Mouse (Mus musculus): ENCODE measurements at regions not wholly inside any gene's neighbourhood (a gene's known extent, or its start where the extent isn't known, plus 50 kb on each side); places are given as distances from the start of the nearest gene placed in this dataset.

DNA sequence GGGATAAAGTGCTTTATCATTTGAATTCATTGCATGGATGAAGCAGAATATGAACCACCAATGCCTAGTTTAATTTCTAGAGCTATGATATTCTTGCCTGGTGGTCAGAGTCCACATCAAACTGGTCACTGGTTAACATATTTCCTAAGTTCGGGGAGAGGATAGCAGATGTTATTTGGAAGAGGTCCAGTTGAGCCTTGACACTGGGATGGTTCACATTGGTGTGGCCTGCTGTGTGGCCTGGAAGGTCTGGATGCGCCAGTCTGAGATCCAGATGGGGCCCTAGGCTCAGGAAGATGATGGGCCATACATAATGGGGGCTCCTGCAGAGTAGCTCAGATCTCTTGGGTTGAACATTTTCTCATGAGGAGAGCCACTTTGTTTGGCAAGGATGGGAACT is 127.3 kb upstream of the Id2 start:
- no peak overlapping the region for H3K4me2 ChIP-seq
- H3K9ac ChIP-seq (replicated peaks) = no peak overlapping the region
- no peaks in the 10 kb centered on the region for H3K9me3 ChIP-seq (replicated peaks)
- H3K4me3 ChIP-seq (replicated peaks) = no peak overlapping the region
- WGBS = 94% methylated on average over 2 of the region's 2 CpGs
- no peak for ATAC-seq (ENCODE audit: low FRiP score)
- H3K27me3 ChIP-seq (replicated peaks) = no peaks in the 10 kb centered on the region
- H3K4me1 ChIP-seq = no peaks in the 10 kb centered on the region
- H3K36me3 ChIP-seq = no peaks in the 10 kb centered on the region
- H3K27ac ChIP-seq (replicated peaks) = no peak overlapping the region

DNA sequence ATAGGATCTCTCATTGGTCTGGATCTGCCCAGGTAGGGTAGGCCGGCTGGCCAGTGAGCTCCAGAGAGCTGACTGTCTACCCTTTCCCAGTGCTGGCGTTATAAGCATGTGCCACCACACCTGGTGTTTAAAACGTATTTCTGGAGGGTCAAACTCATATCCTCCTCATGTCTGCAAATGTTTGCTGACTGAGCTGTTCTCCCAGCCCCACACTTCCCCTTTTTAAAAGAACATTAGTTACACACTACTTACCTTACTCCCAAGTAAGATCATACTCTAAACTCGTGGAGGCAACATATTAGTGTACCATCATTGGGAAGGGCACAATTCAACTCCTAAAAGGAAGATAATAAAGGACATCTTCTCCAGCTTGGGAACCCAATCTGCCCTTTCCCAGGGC is 126.6 kb upstream of the Id2 start:
- Histone ChIP-seq H3K9ac (replicated peaks) (no peak overlapping the region), H3K27ac (replicated peaks) (no peak overlapping the region), H3K36me3 (no peaks in the 10 kb centered on the region), H3K27me3 (replicated peaks) (no peaks in the 10 kb centered on the region), H3K9me3 (replicated peaks) (no peaks in the 10 kb centered on the region), H3K4me3 (replicated peaks) (no peak overlapping the region), H3K4me1 (no peaks in the 10 kb centered on the region), H3K4me2 (no peak overlapping the region)
- no peak for ATAC-seq (ENCODE audit: low FRiP score)
- 87% methylated on average over 4 of the region's 4 CpGs for WGBS

DNA sequence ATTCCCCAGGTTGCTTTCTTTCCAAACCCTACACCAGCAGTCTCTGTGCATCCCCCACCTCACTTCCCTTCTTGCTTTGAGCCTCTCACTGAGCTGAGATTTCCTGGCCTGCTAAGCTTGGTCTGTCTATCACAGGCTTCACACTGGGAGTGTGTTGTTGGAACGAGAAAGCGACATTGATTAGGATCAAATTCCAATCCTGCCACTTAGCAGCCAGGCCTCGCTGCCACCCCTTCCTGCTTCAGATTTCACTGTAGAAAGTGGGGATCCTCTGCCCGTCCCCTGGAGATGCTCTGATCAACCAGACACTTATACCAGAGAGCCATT is 123.8 kb upstream of the Id2 start:
- Histone ChIP-seq H3K36me3 (no peaks in the 10 kb centered on the region), H3K9me3 (replicated peaks) (no peaks in the 10 kb centered on the region), H3K4me1 (no peaks in the 10 kb centered on the region), H3K27ac (replicated peaks) (no peak overlapping the region), H3K4me3 (replicated peaks) (no peak overlapping the region), H3K9ac (replicated peaks) (no peak overlapping the region), H3K27me3 (replicated peaks) (no peaks in the 10 kb centered on the region), H3K4me2 (no peak overlapping the region)
- no peak for ATAC-seq (ENCODE audit: low FRiP score)
- 55% methylated on average over 4 of the region's 4 CpGs for WGBS

DNA sequence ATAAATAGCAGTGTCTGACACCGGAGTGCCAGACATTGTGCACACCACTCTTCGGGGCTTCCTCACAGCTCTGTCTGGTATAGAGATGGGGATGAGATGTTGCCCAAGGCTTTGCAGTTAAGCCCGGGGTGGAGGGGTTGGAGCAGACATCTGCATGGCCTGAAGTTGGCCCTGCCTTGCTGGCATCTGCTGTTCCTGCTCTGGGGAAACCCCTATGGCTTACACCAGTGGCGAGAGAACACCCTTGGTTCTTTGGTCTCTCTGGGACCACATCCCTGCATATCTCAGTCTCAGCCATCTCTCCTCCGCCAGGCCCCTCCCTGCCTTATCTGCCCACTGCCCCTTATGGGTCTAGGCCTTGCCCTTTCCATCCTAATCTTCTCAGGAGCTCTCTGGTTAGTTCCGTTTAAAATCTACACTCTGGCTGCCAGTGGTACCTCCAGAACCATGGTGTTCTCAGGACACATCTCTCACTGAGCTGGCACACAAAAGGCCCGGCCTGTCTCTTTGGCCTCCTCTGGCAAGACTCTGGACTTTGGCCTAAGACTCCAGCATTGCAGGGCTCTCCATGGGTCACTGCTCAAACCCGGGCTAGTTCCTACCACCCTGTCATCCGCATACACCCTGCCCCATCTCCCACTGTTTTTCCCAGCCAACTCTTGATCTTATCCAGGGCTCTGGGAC is 123.3 kb upstream of the Id2 start:
- Histone ChIP-seq H3K27ac (replicated peaks) (no peak overlapping the region), H3K36me3 (no peaks in the 10 kb centered on the region), H3K4me2 (no peak overlapping the region), H3K27me3 (replicated peaks) (no peaks in the 10 kb centered on the region), H3K4me3 (replicated peaks) (no peak overlapping the region), H3K9me3 (replicated peaks) (no peaks in the 10 kb centered on the region), H3K9ac (replicated peaks) (no peak overlapping the region), H3K4me1 (no peaks in the 10 kb centered on the region)
- WGBS = 83% methylated on average over 9 of the region's 9 CpGs
- ATAC-seq (ENCODE audit: low FRiP score) = no peak

DNA sequence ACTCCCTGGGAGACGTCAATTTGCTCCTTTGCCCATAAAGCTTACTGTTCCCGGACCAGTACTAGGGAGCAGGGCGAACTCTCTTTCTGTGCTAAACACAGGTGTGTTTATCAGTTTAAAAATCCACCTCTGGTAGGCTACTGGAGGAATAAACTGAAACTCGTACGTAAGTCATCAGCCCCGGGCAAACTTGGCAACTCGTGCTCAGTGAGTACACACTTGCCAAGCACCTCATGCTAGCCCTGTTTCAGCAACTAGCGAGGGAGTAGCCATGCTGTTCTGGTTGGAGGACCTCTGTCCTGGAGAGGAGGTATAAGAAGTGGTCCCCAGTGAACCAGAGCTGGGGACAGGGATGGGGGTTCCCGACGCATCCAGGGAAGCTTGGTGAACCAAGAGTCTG is 122.6 kb upstream of the Id2 start:
- no peaks in the 10 kb centered on the region for H3K9me3 ChIP-seq (replicated peaks)
- H3K36me3 ChIP-seq = no peaks in the 10 kb centered on the region
- H3K9ac ChIP-seq (replicated peaks) = no peak overlapping the region
- no peak overlapping the region for H3K4me3 ChIP-seq (replicated peaks)
- H3K4me2 ChIP-seq = no peak overlapping the region
- WGBS = 81% methylated on average over 10 of the region's 10 CpGs
- no peak overlapping the region for H3K27ac ChIP-seq (replicated peaks)
- ATAC-seq (ENCODE audit: low FRiP score) = no peak
- H3K4me1 ChIP-seq = no peaks in the 10 kb centered on the region
- H3K27me3 ChIP-seq (replicated peaks) = no peaks in the 10 kb centered on the region

DNA sequence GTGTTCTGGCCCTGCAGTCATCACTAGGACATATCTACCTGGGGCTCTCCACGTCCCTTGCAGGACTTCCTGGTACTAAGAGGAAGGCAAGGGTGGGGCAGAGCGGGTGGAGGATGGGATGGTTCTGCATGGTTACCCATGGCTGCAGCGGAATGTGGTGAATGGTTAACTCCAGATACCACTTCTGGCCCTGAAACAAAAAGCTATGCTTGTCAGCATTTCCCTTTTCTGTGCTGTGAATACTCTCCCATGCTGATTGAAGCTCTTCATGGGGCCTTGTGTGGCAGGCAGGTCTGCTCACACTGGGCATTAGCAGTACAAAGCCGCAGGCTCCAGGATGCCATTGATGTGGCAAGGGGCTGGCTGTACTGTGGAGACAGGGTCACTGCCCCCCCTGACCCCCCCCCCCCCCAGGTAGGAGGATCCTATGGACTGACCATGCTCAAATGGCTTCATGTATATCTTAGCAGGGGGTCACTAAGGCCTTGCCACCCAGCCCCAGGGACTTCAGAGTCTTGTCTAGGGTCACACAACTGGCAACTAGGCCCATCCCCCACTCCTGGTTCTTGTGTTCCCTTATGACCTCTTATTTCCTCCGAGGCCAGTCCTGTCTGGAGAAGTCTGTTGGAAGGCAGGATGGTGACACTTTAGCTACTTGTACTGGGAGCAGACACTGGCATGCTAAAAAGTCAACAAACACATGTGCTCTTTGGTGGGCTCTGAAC is 120.0 kb upstream of the Id2 start:
- no peaks in the 10 kb centered on the region for H3K4me1 ChIP-seq
- ATAC-seq (ENCODE audit: low FRiP score) = no peak

DNA sequence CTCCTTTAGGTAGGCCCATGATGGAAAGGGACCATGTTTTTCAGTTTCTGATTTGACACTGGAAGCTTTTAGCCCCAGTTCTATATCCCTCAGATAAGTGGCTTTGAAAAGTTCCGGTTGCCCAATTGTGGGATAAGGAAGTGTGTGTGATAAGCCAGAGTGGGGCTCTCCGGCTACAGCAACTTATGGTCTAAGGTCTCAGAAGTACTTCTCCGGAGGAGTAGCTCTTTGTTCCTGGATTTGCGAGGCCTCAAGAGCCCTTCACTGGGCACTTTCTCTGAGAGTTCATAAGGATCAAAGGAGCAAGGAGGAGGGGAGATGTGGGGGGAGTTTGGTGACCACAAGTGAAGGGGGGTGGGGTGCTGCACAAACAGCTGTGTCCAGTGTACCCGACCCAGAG is 118.3 kb upstream of the Id2 start:
- no peak overlapping the region for H3K9ac ChIP-seq (replicated peaks)
- no peak for ATAC-seq (ENCODE audit: low FRiP score)
- H3K36me3 ChIP-seq = no peaks in the 10 kb centered on the region
- WGBS = 72% methylated on average over 5 of the region's 5 CpGs
- H3K4me3 ChIP-seq (replicated peaks) = no peak overlapping the region
- H3K27me3 ChIP-seq (replicated peaks) = no peaks in the 10 kb centered on the region
- no peaks in the 10 kb centered on the region for H3K9me3 ChIP-seq (replicated peaks)
- H3K4me1 ChIP-seq = no peaks in the 10 kb centered on the region
- H3K4me2 ChIP-seq = no peak overlapping the region
- no peak overlapping the region for H3K27ac ChIP-seq (replicated peaks)

More for the DNA sequence above, 120.0 kb upstream of the Id2 start:
- H3K27ac ChIP-seq (replicated peaks) = no peak overlapping the region
- H3K4me3 ChIP-seq (replicated peaks) = no peak overlapping the region
- no peaks in the 10 kb centered on the region for H3K9me3 ChIP-seq (replicated peaks)
- WGBS = 34% methylated on average over 5 of the region's 5 CpGs
- H3K9ac ChIP-seq (replicated peaks) = no peak overlapping the region
- H3K27me3 ChIP-seq (replicated peaks) = no peaks in the 10 kb centered on the region
- no peaks in the 10 kb centered on the region for H3K36me3 ChIP-seq
- H3K4me2 ChIP-seq = no peak overlapping the region

DNA sequence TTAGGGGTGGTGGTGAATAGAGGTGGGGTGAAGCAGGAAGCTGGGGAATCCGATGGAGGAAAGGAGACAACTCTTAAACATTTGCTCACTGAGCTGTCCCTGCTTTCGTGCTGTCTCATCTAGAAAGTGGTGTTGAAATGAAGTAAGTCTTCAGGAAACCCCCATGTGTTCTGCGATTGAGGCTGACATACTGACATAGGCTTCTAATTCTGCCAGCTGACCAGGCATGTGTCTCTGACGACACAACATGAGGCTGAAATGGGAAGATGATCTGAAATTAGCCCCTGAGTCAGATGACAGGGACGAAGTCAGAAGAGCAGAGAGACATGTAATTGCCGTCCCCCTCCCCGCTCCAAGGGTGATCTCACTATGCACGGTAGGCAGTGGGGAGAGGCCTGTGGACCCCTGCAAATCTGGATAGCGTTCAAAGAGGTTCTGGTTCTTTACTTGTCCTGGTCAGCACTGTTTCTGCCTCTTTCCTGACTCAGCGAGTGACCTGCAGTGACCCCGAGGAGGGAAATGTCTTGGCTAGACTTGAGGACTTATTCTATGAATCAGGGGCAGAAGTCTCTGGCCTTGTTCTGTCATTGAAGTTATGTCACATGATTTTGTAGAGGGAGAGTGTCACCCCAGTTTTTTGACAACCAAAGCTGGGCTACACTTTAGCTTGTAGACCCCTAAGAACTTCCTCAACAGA is 117.0 kb upstream of the Id2 start:
- Histone ChIP-seq H3K27me3 (replicated peaks) (no peaks in the 10 kb centered on the region), H3K27ac (replicated peaks) (no peak overlapping the region), H3K4me2 (no peak overlapping the region), H3K4me1 (no peaks in the 10 kb centered on the region; the same call in 1 of the 2 replicates), H3K9ac (replicated peaks) (no peak overlapping the region), H3K9me3 (replicated peaks) (no peaks in the 10 kb centered on the region), H3K4me3 (replicated peaks) (no peak overlapping the region), H3K36me3 (no peaks in the 10 kb centered on the region)
- WGBS = 87% methylated on average over 11 of the region's 11 CpGs
- no peak for ATAC-seq (ENCODE audit: low FRiP score)

DNA sequence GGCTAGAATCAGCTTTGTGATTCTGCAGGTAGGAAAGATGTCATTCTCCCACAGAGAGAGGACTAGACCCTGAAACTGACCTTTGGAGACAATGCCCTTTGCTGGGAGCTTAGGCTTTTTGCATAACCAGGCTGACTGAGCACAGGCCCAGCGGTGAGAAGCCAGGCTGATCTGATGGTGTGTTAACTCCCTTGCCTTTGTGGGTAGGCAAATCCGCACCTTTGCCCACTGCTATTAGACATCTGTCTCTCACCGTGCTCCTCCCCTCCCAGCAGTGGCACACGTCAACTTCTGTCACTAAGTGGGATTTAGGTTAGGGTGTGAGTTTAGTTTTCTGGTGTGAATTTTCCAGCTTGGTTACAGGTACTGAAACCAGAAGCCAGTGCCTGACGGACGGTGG is 114.4 kb upstream of the Id2 start:
- Histone ChIP-seq H3K9me3 (replicated peaks) (no peaks in the 10 kb centered on the region), H3K4me2 (no peak overlapping the region), H3K9ac (replicated peaks) (no peak overlapping the region), H3K27ac (replicated peaks) (no peak overlapping the region), H3K27me3 (replicated peaks) (no peaks in the 10 kb centered on the region), H3K36me3 (no peaks in the 10 kb centered on the region), H3K4me1 (no peaks in the 10 kb centered on the region; the same call in 1 of the 2 replicates), H3K4me3 (replicated peaks) (no peak overlapping the region)
- 86% methylated on average over 6 of the region's 6 CpGs for WGBS
- no peak for ATAC-seq (ENCODE audit: low FRiP score)

DNA sequence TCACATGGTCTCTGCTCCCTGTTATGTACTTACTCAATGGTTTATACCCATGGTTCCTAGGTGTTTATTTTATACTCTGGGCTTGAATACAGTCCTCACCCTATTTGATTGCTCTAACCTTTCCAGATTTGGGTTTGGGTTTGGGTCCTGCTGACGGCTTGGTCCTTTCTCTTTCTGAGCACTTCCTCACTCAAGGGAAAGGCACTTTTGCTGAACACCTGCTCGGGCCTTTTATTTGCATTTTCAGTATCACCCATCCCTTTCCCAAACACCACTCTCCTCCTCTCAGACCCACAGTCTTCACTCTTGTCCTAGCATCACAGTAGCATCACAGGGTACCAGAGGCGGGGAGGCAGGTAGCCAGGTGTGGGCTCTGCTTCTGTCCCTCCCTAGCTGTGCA is 113.7 kb upstream of the Id2 start:
- H3K36me3 ChIP-seq = no peaks in the 10 kb centered on the region
- no peak for ATAC-seq (ENCODE audit: low FRiP score)
- H3K4me3 ChIP-seq (replicated peaks) = no peak overlapping the region
- H3K9me3 ChIP-seq (replicated peaks) = no peaks in the 10 kb centered on the region
- H3K4me1 ChIP-seq = no peaks in the 10 kb centered on the region; the same call in 1 of the 2 replicates
- no peak overlapping the region for H3K27ac ChIP-seq (replicated peaks)
- WGBS = 95% methylated on average over 3 of the region's 3 CpGs
- H3K4me2 ChIP-seq = no peak overlapping the region
- H3K9ac ChIP-seq (replicated peaks) = no peak overlapping the region
- H3K27me3 ChIP-seq (replicated peaks) = no peaks in the 10 kb centered on the region

DNA sequence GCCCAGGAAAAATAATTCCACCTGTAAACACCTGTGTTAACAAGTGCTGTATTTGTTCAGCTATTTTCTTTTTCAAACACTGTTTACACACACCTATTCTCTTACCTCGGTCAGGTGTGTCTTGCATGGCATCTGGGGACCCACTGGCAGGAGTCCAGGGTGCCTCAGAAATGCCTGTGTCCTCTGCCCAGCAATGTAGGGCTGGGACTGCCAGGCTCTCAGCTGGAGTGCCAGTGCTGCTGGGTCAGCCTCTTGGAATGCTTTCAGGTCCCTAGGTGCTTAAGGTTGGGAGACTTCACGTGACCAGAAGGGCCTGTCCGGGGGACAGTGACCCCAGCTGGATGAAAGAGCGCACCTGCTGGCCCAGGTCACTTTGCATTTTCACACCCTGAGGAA is 112.4 kb upstream of the Id2 start:
- H3K27ac ChIP-seq (replicated peaks) = no peak overlapping the region
- 50% methylated on average over 4 of the region's 4 CpGs for WGBS
- H3K27me3 ChIP-seq (replicated peaks) = no peaks in the 10 kb centered on the region
- no peak overlapping the region for H3K4me2 ChIP-seq
- no peaks in the 10 kb centered on the region for H3K9me3 ChIP-seq (replicated peaks)
- no peak for ATAC-seq (ENCODE audit: low FRiP score)
- no peaks in the 10 kb centered on the region; the same call in 1 of the 2 replicates for H3K4me1 ChIP-seq
- no peaks in the 10 kb centered on the region for H3K36me3 ChIP-seq
- no peak overlapping the region for H3K9ac ChIP-seq (replicated peaks)
- H3K4me3 ChIP-seq (replicated peaks) = no peak overlapping the region

DNA sequence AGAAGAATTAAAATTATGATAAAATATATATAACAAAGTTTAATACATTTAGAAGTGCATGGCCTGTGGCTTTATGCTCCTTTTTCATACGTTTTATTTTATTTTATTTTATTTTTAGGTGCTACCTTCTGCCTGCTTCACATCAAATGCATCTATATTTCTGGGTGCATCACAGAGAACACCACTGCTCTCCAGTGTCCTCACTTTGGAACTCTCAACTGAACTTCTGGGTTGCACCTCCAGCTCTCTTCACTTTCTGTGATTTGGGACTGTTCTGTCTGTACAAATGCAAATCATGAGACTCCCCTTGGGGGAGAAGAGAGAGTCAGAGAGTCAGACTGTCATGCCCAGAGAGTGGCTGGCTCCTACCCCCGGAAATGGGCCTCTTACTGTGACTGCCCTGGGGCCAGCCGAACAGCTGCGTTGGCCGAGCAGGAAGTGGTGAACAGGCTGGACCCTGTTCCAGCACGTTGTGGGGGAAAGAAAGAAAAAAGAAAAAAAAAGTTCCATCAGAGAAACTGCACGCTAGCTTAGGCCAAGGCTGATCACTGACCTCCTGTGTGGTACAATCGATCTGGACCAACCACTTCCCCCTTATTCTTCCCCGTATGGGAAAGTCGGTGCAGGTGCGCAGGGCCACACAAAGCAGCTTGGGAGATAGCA is 111.9 kb upstream of the Id2 start:
- Histone ChIP-seq H3K27me3 (replicated peaks) (no peaks in the 10 kb centered on the region), H3K4me1 (no peaks in the 10 kb centered on the region; the same call in 1 of the 2 replicates), H3K4me3 (replicated peaks) (no peak overlapping the region), H3K9me3 (replicated peaks) (no peaks in the 10 kb centered on the region), H3K9ac (replicated peaks) (no peak overlapping the region), H3K27ac (replicated peaks) (no peak overlapping the region), H3K4me2 (no peak overlapping the region), H3K36me3 (no peaks in the 10 kb centered on the region)
- 34% methylated on average over 11 of the region's 11 CpGs for WGBS
- no peak for ATAC-seq (ENCODE audit: low FRiP score)
